Mouse (Mus musculus) thymus, postnatal 25 days (tissue): Measurements from ENCODE around the gene Agbl4.
"Not testable (repeated sequence)": the region's sequence is repeated elsewhere in the genome, so short reads cannot be mapped to it uniquely, and the experiment has no call there.

Experiments
- DNase-seq: peaks from one replicate; pipeline ENCODE4 v3.0.0; 2022

Agbl4 gene

DNA sequence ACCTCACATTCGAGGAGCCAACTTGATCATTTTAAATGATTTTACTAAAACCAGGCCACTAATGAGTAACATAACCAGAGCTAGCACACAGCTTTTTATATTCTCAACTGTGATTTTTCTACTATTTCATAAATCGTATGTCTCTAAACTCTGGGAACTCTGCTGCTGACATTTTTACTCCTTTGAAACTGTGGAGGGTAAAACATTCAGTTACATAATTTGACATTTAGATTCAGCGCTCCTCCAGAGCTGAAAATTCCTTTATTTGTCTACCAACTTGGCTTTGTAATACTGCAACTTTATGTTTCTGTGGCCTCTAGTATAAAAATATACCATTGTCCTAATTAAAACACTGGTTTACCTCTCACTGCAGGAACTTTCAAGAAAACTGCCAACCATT, 523.6 kb downstream of the Agbl4 start:
- DNase-seq = no peak

DNA sequence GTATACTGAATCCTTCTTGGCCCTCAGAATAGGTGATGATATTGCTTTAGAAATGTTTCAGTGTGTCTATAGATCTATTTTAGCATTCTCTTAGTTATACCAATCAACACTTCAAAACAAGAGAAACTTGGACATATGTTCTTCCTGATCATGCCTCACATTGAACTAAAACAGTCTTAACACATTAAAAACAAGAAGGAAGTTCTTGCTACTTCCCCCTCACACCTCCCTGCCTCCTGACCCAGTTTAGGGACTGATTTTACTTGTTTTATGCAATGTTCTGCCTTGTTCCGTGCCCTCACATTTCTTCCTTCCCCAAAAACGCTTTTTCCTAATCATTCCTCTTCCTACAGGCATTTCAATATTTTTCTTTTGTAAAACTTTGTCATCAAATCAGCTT, 604.2 kb downstream of the Agbl4 start:
- no peak for DNase-seq

DNA sequence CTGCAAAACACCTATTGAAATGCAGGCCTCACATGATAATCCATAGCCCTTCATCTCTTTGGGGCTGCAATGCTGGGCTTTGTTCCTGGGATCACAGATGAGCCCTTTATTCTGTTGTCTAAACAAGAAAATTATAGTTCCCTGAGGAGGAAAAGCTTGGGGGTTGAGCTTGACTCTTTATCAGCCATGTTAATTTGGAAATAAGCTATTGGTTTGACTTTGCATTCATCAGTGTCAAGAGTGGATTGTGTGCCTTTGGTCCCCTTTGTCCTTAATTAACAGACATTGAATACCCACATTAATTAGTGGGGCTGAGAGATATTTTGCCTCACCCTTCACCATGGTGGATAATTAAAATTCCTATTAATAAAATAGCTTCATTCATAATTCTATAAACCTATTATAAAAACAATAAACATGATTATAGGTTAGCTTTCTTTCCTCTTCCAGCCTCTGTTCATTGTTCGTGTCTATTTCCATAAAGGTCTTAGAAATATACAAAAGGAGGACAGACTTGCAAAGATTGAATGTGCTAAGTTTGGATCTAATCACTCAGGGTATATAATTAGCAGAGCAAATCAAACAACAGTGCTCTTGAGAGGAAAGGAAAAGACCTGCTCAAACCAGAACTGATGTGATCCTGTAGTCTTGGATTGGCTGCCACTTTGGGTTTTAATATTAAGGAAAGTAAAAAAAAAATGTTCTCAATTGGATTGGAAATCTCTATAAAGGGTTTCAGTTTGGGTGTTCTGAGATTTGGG, 607.4 kb downstream of the Agbl4 start:
- DNase-seq = no peak

DNA sequence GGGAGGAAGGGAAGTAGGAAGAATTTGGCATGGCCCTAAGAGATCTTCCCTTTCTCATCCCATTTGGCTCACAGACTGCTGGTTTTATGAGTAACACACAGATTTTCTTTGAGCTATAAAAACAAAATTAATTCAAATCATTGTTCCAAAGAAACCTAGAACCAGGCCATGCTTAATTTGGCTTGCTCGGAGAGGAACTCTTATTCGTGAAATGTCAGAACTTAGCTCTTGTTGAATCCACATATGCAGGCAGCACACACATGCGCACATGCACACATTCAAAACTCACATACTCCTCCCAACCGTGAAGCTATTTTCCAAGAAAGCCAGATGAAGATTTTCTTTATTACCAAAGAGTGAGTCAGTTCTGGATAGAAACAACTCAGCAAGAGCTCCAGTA, 621.9 kb downstream of the Agbl4 start:
- no peak for DNase-seq

DNA sequence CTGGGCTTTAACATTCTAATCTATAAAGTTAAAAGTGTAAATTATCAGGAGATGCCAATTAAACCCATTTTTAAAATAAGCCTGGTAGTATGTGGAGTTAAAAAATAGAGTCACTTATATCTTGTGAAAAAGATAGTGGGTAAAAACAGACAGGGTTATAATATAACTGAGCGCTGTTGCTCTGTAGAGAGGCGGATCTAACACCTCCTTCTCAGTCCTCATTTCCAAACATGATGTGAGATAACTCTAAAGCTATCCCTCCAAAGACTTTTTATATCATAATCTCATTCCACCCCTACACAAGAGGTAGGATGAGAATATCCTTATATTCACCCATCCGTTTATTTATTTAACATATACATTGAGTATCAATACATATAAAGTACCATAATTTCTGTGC, 669.9 kb downstream of the Agbl4 start:
- DNase-seq = no peak

DNA sequence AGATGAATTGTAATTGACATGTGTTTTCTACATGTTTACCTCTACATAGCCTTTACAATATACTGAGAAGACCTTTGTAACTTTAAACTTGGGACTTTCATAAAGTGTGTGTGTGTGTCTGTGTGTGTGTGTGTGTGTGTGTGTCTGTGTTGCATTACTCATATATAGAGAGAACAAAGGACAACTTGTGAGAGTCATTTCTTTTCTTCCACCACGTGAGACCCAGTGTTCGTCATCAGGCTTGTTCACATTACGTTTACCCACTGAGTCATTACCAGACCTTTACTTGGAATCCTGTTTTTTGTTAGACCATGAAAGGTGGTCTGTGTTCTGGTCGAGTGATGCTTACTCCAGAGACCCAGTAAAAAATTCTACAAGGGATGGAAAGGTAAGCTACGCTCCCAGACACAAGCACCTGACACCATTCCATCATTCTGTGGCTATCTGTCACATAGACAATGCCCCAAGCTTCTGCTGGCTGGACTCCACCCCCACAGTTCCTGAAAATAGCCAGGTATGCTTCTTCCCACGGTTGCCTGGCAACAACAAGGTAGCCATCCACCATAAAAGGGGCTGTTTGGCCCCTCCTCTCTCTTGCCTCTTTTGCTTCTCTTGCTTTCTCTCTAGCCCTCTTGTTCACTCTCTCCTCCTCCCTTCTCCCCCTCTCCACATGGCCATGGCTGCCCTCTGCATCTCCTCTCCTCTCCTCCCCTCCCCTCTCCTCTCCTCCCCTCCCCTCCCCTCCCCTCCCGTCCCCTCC, 676.5 kb downstream of the Agbl4 start:
- DNase-seq = no peak

DNA sequence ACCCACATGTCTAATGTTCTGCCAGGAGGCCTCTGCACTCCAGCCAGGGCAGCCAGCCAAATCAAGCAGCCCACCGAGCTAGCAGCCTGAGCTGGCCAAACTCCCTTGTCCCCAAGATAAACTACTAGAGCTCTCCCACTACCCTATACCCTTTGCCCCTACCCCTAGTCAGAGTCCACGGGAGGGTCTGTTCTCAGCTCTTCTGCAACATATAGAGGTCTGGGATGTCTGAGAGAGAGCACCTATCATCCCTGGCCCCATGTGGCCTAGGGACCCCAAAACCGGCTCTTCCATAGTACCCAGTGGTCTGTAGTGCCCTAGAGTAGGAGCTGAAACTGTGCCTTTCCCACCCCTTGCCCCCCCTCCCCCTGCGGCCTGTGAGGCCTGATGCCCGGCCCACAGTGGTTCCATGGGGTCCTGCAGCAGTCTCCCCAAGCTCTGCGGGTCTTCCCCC, 677.3 kb downstream of the Agbl4 start:
- no peak for DNase-seq

DNA sequence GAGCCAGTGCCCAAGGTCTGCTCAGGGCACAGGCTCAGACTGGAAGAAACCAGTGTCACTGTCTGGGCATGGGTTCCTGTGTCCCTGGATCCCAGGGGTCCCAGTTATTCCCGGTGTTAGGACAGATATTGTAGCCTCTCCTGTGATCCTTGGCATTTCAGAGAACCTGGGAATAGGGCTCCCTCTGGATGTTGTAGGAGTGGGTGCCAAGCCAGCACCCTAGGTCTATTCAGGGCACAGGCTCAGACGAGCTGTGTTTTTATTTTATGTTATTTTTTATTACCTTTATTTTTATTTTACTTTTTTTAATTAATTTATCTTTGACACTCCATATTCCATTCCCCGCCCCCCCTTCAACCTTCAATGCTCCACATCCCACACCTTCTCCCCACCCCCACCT, 680.3 kb downstream of the Agbl4 start:
- DNase-seq = no peak

DNA sequence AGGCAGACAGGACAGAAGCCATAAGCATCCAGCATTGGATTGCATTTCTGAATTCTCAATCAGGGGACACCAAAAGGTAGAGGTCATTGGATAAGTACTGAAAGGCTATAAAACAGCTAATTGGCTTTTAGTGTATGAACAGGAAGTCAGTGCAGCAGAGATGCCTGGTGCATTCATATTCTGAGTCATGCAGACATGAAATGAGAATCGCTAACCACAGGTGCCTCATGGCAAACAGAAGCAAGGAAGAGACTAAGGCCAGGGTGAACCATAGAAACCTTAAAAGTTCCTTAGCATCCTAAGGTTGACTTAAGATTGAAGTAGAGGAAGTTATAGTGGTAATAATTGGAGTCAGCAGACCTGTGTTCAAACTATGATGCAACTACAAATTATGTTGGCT, 687.9 kb downstream of the Agbl4 start:
- no peak for DNase-seq

DNA sequence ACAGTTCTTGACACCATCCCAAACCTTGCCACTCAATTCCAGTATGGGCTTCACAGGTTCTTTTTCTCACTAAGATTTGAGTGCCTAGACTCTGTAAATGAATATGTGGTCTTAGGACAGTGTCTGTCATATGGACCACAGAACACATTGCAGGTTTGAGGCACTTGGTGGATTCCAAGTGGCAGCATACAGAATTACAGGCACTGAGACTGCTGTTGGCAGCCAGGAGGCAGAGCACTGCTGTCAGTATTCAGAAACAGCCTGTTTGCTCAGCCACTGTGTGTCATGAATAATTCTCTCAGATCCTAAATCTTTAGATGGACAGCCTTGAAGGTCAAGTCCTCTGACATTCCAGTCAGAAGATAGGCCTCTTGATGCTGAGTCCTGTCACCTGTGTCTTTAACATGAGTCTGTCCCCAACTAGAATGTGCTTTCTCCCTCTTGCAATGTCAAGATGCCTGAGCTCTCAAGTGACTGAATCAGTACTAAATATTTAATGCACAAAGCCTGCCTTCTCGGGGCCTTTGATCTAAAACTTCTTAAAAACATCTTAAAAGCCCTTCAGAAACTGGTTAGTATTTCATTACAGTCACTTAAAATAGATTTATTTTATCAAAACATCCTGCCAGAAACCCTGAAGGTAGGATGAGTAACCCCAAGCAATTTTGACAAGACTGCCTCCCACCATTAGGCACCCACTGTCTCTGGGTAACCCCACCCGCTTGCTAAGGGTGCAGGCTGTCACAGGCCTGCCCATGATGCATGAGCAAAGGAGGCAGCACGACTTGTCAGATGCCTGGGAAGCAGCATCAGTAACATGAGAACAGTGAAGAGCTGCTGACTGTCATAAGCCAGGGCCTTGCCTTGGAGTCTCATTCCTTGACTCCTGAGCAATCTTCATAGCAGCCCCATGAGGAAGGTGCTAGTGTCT, 739.0 kb downstream of the Agbl4 start:
- DNase-seq = no peak

DNA sequence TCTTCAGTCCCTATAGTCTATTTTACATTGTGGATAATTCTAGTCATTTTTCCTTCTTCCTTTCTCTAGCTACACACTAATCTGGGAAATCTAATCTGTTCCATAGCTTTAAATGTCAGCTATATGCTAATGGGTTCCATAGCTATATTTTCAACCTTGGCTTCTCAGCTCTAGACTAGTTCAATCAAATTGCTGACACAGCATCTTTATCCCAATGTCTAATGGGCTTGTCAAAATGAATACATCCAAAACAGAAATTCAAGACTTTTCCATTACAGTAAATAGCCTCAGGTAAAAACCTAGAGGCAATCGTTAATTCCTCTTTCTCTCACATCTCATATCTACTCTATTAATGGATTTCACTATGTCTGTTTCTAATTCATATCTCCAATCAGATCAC, 750.3 kb downstream of the Agbl4 start:
- DNase-seq = no peak

DNA sequence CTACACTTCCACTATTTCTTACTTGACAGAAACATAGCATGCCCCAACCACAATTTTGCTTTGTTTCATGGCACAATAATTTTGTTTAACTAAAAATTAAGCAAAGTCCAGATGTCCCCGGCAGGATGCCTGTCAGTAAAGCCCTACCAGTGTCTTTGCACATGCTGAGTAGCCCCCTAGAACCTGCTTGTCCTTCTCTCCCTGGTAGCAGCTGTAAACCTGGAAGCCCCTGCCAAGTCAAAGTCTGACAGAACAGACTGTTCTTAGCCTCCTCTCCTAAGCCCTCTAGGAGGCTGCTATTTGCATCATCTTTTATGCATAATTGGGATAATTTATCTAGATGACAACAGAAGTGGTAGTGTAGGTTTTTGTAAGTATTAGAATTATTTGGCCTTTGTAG, 758.4 kb downstream of the Agbl4 start:
- DNase-seq = no peak

DNA sequence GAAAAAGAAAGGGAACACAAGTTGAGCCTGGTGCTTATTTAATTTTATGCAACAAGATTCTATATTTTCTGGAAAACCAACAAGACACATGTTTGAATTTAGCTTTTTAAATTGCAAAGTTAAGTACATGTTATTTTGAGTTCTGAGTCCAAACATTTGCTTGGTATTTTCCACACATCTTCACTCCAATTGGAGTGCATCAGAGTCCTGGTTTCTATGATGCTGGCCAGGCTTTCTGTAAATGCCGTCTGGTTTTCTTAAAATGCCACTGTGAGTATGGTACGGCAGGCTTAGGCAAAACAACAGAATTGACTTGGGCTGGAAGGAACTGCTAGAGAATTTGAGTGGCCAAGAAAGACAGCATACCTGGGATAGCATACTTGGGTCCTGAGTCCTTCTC, 784.0 kb downstream of the Agbl4 start:
- DNase-seq = no peak

DNA sequence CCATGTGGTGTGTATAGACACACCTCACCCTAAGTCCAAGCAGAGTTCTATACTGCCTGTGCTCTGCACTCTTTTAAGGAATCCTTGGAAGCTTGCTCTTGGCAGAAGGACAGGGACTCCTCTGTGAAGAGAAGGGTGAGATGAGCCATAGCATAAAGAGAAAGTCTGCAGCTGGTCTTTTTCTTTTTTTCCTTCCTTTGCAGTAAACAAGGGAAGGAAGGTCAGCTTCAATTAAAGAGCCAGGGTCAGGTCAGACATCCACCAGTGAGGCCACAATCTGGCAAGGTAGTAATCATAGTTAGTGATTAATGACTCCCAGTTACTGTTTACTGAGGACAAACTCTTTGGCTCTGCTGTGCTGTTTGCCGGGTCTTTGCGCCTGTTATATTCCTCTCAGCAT, 802.6 kb downstream of the Agbl4 start:
- no peak for DNase-seq

DNA sequence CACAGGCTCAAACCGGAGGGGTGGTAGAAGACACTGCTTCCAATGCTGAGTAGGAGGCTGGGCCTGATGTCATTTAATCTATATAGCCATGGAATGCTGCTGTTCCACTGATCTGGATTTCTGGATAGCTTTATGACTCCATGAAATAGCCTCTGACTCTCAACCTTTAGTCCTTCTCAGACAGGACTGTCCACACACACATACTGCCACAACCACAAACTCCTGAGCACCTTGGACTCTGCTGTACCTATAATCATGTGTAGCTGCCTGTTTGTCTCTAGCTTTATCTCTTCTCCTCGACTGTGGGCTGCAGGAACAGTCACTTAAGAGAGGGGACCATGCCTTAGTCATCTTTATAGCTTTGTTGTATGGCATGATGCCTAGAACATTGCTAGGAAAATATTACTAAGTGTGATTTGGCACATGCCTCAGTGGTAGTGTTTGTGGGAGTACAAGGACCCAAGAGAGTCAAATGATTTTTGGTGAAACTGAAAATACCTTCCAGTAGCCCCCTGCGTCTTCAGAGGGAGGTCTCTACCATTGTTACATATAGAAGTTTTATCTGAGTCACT, 817.8 kb downstream of the Agbl4 start:
- no peak for DNase-seq

DNA sequence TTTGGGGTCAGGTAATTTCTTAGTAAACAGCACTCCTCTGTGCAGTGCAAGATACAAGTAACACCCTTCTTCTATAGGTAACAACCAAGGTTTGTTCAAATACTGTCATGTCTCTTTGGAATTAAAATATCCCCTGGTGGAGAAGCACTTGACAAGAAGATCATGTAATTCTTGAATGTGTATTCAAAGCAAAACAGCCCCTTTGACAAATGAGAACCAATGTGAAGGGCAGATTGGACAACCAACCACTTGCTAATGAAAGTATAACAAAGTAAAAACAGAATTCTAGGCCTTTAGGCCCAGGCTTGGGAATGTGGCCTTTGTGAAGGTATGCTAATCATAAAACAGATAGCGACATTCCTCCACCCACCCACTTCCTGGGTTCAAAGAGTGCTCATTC, 821.6 kb downstream of the Agbl4 start:
- not testable (repeated sequence) for DNase-seq

DNA sequence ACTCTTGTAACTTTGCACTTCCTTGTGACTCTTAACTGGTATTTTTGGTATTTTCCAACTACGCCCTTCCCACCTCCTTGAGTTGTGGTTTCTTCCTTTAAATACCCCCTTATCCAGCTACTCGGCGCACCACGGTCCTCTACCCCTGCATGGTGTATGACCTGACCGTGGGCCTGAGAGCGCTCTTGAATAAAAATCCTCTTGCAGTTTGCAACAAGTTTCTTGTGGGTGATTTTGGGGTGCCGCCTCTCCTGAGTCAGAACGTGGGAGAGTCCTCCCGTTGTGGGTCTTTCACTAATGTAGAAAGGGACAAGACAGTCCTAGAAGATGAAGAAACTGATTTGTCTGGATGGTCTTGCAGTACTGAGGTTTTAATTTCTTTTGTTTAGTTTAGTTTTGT, 822.1 kb downstream of the Agbl4 start:
- DNase-seq = not testable (repeated sequence)

DNA sequence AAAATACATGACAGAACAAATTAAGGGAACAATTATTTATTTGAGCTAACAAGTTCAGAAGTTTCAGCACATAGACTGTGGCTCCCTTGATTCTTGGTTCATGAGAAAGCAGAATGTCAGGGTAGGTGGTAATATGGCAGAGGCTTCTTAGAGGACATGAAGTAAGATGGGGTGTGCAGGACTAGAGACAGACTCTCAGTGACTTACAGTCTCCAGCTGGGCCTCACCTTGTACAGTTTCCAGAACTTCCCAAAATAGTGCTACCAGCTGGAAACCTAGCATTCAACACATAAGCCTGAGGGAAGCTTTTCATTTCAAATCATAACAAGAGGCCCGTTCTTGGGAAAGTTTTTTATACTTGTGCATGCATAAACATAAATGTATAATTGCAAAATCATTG, 836.4 kb downstream of the Agbl4 start:
- no peak for DNase-seq

DNA sequence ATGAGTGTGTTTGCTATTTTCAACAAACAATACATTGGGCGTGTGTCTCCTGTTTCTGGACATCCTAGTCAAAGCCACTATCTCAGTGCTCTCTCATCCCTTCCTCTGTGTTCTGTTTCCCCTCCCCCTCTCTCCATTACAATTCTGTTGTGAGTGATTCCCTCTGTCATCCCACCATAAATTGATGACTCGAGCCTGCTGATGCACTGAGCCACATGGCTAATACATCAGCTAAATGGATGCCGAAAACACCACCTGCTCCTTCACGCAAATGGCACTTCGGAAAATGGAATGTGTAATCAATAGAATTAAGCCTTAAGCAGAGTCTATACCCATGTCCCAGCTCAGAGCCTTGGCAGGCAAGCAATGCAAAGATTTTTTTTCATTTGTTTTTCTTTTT, 854.5 kb downstream of the Agbl4 start:
- DNase-seq = no peak

DNA sequence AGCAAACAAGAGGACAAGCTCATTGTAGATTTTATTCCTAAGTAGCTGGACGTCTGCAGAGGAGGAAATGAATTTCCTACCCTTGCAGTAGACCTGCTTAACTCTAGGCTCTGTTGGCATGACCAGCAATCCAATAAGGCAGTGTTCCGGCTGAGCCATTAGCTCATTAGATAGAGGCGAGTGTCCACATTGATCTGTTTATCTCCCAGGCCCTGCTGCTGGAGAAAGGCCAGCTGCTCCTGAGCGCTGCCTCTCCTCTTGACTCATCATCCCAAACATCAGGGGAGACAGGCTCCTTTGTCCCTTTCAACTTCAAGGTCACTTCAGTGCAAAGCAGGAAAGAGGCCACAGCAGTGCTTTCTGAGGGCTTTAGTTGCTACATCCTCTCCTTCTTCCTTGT, 858.0 kb downstream of the Agbl4 start:
- DNase-seq = no peak

DNA sequence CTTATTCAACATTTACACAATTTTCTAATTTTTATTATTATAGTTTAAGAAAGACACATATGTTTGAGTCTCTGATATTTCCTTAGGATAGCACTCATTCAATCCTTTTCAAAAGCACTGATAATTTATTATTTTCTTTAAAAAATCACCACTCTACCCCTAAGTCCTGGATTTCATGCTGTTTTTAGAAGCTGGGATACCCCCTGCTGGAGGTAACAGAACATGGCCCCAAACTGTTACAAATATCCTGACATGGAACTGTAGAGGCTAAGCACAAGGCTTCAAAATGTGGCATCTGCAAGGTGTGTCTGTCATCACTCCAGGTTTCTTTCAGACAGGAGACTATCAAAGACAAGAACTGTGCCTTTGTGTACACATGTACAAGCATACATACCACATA, 859.5 kb downstream of the Agbl4 start:
- no peak for DNase-seq

DNA sequence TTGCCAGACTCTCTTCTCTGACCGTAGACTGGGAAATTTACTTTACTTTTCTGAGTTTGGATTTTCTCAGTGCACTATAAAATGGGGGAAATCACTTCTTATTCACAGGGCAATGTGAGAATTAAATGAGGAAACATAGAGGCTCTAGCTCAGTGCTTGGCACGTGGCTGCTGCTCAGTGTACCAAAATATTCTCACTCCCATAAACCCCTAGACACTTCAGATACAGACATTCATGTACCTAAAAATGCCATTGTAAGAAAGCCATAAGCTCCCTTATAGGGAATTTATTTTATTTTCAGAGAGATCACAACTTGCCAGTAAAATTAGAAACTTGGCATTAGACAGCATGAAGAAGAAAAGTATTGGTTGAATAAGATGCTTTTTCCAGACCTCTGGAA, 883.5 kb downstream of the Agbl4 start:
- DNase-seq = no peak

DNA sequence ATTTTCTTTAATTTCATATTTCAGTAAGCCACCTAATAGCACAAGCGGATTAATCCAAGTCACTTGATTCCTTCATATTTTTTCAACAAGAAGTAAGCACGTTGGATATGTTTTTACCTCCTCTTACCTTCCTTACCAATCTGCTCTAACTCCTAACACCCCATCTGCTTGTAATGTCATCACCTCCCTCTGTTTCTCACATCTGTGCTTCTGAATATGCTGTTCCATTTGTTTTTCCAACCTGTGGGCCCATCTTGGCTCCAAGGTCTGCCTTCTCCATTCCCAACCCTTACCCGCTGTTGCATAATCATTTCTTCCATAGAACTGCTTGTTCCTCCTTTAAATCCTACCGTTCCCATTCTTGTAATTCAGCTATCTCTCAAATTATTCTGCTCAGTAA, 884.4 kb downstream of the Agbl4 start:
- DNase-seq = no peak
